Mouse (Mus musculus) midbrain, embryonic 10.5 days (tissue): Measurements from ENCODE around the gene Dis3l2. TPM values are rescaled to one million over a fixed set of nuclear protein-coding genes. Genes with fewer than 3 reads are reported as not detected.

ENCODE experiments used
- DNase-seq: peaks from one replicate; pipeline ENCODE4 v3.0.0-alpha.2; 2017; ENCODE audit warnings: low spot score
- H3K27ac ChIP-seq: fragments of 300-500 bp; sonication (generic); replicated peaks from 2 replicates; pipeline ENCODE4 v1.5.1; 2016; ENCODE audit warnings: mild to moderate bottlenecking
- H3K27me3 ChIP-seq: fragments of 300-500 bp; sonication (generic); 2 replicates; pipeline ENCODE4 v1.6.1; 2016; ENCODE audit warnings: low read depth, mild to moderate bottlenecking; ENCODE audit not compliant: poor library complexity, severe bottlenecking
- H3K36me3 ChIP-seq: fragments of 300-500 bp; sonication (generic); 2 replicates; pipeline ENCODE4 v1.6.1; 2016; ENCODE audit warnings: mild to moderate bottlenecking, moderate library complexity
- H3K4me1 ChIP-seq: fragments of 300-500 bp; sonication (generic); 2 replicates; pipeline ENCODE4 v1.6.1; 2016
- H3K4me3 ChIP-seq: fragments of 300-500 bp; sonication (generic); 2 replicates; pipeline ENCODE4 v1.5.1; 2016; ENCODE audit warnings: mild to moderate bottlenecking, moderate library complexity
- H3K9me3 ChIP-seq: fragments of 300-500 bp; sonication (generic); replicated peaks from 2 replicates; pipeline ENCODE4 v1.6.1; 2016; ENCODE audit warnings: mild to moderate bottlenecking
- WGBS: fragments of 180-500 bp; shearing (Covaris S2); methylation state at CpG from one replicate; pipeline ENCODE4 v1.1.7; 2016; 5-methylcytosine and 5-hydroxymethylcytosine counted together
- polyA plus RNA-seq: library from polyadenylated mRNA; unstranded; fragments of >200 nt; fragmentation: Nextera tagmentation; extraction: Ambion mirVana; gene quantifications from 2 replicates; pipeline ENCODE4 v1.2.1, GENCODE M21; 2016

The Dis3l2 gene
- polyA plus RNA-seq, 1 experiment from 2014 or later, result 33.3 TPM

DNA sequence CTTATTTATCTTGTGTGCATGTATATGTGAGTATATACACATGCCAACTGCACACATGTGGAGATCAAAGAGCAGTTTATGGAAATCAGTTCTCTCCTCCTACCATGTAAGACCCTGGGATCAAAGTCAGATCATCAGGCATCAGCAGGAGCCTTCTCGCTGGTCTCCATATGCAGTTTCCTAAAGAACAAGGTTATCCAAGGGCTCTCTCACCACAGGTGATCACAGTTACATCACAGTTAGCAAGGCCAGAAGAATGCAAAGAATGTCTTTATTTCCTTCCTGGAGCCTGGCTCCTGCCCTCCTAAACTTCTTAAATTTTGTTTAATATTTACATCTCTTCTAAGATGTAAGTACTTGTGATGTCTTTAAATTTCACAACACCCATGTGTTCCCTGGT lies 304.6 kb downstream of the Dis3l2 start:
- no peaks in the 10 kb centered on the region for H3K9me3 ChIP-seq
- no peak overlapping the region for H3K27ac ChIP-seq
- H3K27me3 ChIP-seq, result no peaks in the 10 kb centered on the region
- H3K36me3 ChIP-seq, result 0 out of 2 replicates have a peak, but pooled peaks cover 4% of the 10 kb centered on the region
- peaks cover 21% of the 10 kb centered on the region for H3K4me1 ChIP-seq
- H3K4me3 ChIP-seq, result no peak overlapping the region
- 33% methylated on average over 1 of the region's 1 CpGs for WGBS
- no peak for DNase-seq

DNA sequence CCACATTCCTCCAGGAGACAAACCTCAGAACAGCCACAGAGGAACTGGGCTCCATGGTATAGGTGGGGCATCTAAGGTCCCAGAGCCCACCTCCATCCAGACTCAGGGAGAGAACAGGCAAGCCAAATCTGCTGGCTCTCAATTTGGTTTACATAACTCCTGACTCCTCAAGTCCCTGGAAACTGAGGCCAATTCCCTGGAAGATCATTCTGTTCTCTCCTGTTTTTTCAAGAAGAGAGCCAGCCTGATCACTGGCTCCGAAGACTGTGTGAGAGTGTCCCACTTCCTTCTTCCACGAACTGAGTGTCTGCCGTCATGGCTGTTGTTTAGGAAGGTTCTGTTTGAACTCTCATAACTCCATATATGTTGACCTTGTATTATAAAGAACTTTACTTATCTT lies 305.5 kb downstream of the Dis3l2 start:
- Histone ChIP-seq H3K27ac (no peak overlapping the region), H3K4me3 (no peak overlapping the region), H3K27me3 (no peaks in the 10 kb centered on the region), H3K36me3 (0 out of 2 replicates have a peak, but pooled peaks cover 4% of the 10 kb centered on the region), H3K9me3 (no peaks in the 10 kb centered on the region), H3K4me1 (peaks cover 11% of the 10 kb centered on the region)
- WGBS, result 89% methylated on average over 3 of the region's 3 CpGs
- DNase-seq, result no peak

GRCm38 (mm10) chr1:87010629-87011330 lies 307.2 kb downstream of the Dis3l2 start:
- Histone ChIP-seq H3K36me3 (no peaks in the 10 kb centered on the region), H3K27ac (0 out of 2 replicates have a peak overlapping the region, but pooled peaks have one; percentile 13), H3K4me3 (no peak overlapping the region), H3K4me1 (peaks cover 11% of the 10 kb centered on the region; the same call in 1 of the 2 replicates), H3K9me3 (no peaks in the 10 kb centered on the region), H3K27me3 (no peaks in the 10 kb centered on the region)
- DNase-seq, result no peak
- 81% methylated on average over 12 of the region's 12 CpGs for WGBS

GRCm38 (mm10) chr1:87011718-87012117 lies 308.1 kb downstream of the Dis3l2 start:
- DNase-seq, result no peak
- H3K36me3 ChIP-seq, result no peaks in the 10 kb centered on the region
- 81% methylated on average over 3 of the region's 3 CpGs for WGBS

DNA sequence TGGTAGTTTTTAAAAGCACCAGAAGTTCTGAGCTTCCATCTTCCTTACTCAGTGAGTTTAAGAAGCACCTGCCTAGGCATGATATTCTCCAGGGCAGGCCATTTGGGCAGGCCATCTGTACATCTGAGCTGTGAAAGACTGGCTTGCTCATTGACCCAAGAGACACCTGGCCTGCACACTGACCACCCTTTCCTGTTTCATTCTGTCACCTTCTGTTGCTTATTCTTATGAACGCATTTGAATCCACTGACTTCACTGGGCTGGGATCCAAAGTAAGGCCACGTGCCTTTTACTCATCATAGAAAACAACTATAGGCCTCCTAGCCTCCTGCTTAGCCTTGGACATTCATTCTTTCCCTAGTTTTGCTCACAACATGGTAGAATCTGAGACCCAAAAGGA lies 309.0 kb downstream of the Dis3l2 start:
- DNase-seq, result no peak
- WGBS, result 97% methylated on average over 2 of the region's 2 CpGs
- Histone ChIP-seq H3K4me3 (no peak overlapping the region), H3K27ac (no peak overlapping the region), H3K27me3 (no peaks in the 10 kb centered on the region), H3K4me1 (peaks cover 11% of the 10 kb centered on the region; the same call in 1 of the 2 replicates), H3K36me3 (no peaks in the 10 kb centered on the region), H3K9me3 (no peaks in the 10 kb centered on the region)

More at GRCm38 (mm10) chr1:87011718-87012117, 308.1 kb downstream of the Dis3l2 start:
- Histone ChIP-seq H3K27ac (no peak overlapping the region), H3K4me1 (peaks cover 11% of the 10 kb centered on the region; the same call in 1 of the 2 replicates), H3K9me3 (no peaks in the 10 kb centered on the region), H3K4me3 (no peak overlapping the region), H3K27me3 (no peaks in the 10 kb centered on the region)

DNA sequence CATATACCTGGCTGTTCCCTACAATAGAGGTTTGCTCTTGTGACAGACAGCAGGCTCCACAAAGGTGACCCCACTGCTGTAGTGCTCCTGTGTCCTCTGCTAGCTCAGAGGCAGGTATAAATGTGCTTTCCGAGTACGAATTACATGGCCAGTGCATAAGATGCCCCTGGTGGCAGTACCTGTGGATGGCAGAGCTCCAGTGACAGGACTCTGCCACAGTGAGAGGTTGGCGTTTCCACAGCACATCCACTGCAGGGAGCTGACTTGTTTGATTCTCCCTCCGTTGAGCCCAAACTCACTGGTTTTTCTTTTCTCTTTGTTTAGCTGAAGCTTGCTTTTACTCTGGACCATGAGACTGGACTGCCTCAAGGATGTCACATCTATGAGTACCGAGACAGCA lies 317.1 kb downstream of the Dis3l2 start:
- Histone ChIP-seq H3K4me1 (no peaks in the 10 kb centered on the region), H3K27me3 (no peaks in the 10 kb centered on the region), H3K9me3 (no peaks in the 10 kb centered on the region), H3K27ac (no peak overlapping the region), H3K4me3 (no peak overlapping the region), H3K36me3 (peaks cover 2% of the 10 kb centered on the region; the same call in 1 of the 2 replicates)
- DNase-seq, result no peak
- 83% methylated on average over 5 of the region's 5 CpGs for WGBS

DNA sequence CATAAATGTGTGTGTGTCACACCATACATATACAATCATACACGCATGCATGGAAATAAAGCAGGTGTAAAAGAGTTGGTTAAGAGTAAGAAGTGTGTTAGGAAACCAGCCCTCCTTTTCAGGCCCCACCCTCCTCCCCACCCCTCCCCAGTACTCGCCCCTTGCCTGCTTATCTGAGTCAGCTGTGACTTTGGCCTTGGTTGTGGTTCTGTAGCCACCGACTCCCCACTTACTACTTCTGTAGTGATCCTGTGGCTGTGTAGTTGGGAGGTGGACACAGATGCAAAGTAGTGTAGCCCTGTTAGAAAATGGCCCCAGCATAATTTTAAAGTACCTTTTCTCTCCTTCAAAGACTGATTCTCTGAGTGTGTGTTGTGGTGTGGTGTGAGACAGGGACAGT lies 318.0 kb downstream of the Dis3l2 start:
- Histone ChIP-seq H3K27me3 (no peaks in the 10 kb centered on the region), H3K4me3 (no peak overlapping the region), H3K36me3 (peaks cover 2% of the 10 kb centered on the region; the same call in 1 of the 2 replicates), H3K9me3 (no peaks in the 10 kb centered on the region), H3K27ac (no peak overlapping the region), H3K4me1 (no peaks in the 10 kb centered on the region)
- DNase-seq, result no peak
- WGBS, result 86% methylated on average over 3 of the region's 3 CpGs

DNA sequence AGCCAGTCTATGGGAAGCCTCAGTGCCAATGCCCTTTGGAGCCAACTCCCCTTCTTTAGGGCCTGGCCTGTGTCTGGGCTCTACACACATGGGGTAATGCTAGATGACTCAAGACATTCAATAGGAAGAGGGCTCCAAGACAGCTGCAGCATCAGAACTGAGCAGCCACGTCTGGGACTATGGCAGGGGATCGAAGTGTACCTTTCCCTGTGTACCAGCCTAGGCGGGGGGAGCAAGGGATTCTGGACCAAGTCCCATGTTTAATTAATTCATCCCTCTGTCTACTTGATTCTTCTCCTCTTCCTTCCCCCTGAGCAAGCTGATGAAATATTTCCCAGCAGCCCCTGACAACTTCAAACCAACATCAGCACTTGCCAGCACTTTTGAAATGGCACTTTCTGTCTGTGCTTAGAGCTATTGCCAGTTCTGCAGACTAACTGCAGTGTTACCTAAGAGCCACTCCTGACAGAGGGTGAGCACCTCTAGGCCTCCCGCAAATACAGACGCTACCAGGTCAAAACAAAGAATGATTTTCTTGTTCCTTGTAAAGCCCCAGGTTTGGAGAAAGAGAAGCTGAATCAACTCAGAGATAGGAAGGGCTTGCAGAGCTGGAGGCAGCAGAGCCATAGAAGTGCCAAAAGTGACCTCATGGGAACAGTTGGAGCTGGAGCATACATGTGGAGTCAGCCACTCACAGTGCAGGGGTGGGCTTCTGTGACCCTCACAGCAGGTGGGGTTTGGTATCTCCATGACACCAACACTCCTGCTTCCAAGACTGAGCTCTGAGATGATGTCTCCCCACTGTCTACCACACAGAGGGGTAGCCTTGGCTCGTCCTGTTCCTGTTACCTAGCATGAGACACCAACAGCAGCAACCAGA lies 319.9 kb downstream of the Dis3l2 start:
- Histone ChIP-seq H3K4me1 (no peaks in the 10 kb centered on the region), H3K27ac (no peak overlapping the region), H3K36me3 (peaks cover 2% of the 10 kb centered on the region; the same call in 1 of the 2 replicates), H3K4me3 (no peak overlapping the region), H3K9me3 (no peaks in the 10 kb centered on the region), H3K27me3 (no peaks in the 10 kb centered on the region)
- WGBS, result 90% methylated on average over 6 of the region's 6 CpGs
- no peak for DNase-seq

DNA sequence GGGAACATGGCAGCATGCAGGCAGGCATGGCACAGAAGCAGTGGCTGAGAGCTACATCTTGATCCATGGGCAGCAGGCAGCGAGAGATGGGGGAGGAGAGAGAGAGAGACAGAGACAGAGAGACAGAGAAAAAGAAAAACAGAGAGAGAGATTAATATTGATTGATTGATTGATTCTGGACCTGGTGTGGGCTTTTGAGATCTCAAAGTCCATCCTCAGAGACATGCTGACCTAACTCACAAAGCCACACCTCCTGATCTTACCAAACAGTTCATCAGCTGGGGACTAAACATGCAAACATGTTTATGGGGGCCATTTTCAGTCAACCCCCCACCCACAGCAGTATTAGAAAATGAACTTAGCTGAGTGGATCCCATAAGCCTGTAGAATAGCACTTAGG lies 321.4 kb downstream of the Dis3l2 start:
- WGBS, result 83% methylated on average over 1 of the region's 1 CpGs
- no peak overlapping the region for H3K4me3 ChIP-seq
- no peaks in the 10 kb centered on the region for H3K9me3 ChIP-seq
- no peaks in the 10 kb centered on the region for H3K27me3 ChIP-seq
- no peak overlapping the region for H3K27ac ChIP-seq
- peaks cover 2% of the 10 kb centered on the region; the same call in 1 of the 2 replicates for H3K36me3 ChIP-seq
- no peaks in the 10 kb centered on the region for H3K4me1 ChIP-seq
- no peak for DNase-seq

DNA sequence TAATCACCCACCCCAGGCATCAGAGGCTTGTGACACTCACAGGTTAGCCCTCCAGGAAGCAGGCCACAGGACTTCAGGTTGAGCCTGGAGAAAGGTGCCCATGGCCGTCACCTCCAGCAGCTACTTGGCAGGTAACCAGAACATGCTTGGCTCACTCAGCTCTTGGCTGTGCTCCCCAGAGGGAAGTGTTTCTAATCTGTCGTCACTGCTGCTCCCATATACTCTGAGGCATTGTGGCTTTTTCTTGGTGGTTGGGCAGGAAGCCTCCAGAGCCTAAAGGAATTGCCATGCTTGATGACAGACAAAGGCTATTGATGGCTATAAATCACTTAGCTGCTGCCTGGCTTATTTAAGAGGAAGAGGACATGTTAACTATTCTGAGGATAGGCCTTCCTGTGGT lies 325.2 kb downstream of the Dis3l2 start:
- H3K9me3 ChIP-seq, result no peaks in the 10 kb centered on the region
- H3K4me3 ChIP-seq, result no peak overlapping the region
- no peak for DNase-seq
- no peaks in the 10 kb centered on the region for H3K36me3 ChIP-seq
- H3K27ac ChIP-seq, result no peak overlapping the region
- no peaks in the 10 kb centered on the region for H3K27me3 ChIP-seq
- H3K4me1 ChIP-seq, result peaks cover 5% of the 10 kb centered on the region; the same call in 1 of the 2 replicates
- WGBS, result 86% methylated on average over 2 of the region's 2 CpGs

DNA sequence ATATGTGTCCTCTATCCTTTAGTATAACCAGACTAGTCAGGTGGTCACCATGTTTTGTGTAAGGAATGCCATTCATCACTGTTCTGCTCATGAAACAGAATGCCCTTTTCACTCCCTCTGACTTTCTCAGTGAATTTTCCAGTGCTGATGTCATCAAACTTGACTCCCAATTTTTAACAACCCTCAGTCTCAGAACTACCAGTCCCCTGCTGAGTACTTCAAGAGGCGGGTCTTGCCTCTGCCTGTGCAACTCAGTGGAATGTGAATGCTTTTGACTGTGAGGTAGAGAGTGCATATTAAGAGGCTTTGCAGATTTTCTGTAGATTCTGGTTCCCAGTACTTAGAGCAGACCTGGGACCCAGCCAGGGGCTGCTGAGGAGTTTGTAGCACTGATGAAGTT lies 327.0 kb downstream of the Dis3l2 start:
- Histone ChIP-seq H3K36me3 (no peaks in the 10 kb centered on the region), H3K4me3 (no peak overlapping the region), H3K27ac (no peak overlapping the region), H3K27me3 (no peaks in the 10 kb centered on the region), H3K9me3 (no peaks in the 10 kb centered on the region), H3K4me1 (peaks cover 17% of the 10 kb centered on the region)
- no peak for DNase-seq
- 80% methylated on average over 1 of the region's 1 CpGs for WGBS

DNA sequence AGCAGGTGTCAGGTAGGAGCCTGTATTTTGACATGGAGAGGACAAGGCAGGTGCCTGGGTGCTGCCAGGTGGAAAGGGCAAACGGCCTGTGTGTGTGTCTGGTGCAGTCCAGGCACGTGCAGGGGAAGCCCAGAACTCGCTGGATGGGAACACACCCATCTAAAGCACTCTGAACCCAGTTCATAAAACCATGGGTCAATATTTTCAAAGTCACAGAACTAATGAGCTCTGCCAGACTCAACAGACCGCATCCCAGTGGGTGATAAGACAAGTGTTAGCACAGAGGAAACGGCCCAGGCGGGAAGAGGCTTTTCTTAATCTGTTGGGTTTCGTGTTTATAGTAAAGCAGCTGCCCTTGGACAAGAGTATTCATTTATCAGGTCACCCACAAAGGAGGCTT lies 328.9 kb downstream of the Dis3l2 start:
- no peak overlapping the region for H3K4me3 ChIP-seq
- H3K9me3 ChIP-seq, result no peaks in the 10 kb centered on the region
- no peak overlapping the region for H3K27ac ChIP-seq
- peaks cover 31% of the 10 kb centered on the region for H3K4me1 ChIP-seq
- 80% methylated on average over 7 of the region's 7 CpGs for WGBS
- H3K36me3 ChIP-seq, result no peaks in the 10 kb centered on the region
- H3K27me3 ChIP-seq, result no peaks in the 10 kb centered on the region
- DNase-seq, result no peak
